Mouse (Mus musculus) small intestine, adult 10 weeks (tissue): Measurements from ENCODE around the gene Ppy. TPM values are rescaled to one million over a fixed set of nuclear protein-coding genes. Genes with fewer than 3 reads are reported as not detected.

Experiments
- polyA plus RNA-seq: library from polyadenylated mRNA; stranded (reverse); fragments of 350-450 nt; fragmentation: Illumina TruSeq; extraction: RNeasy Lipid Tissue Mini Kit (QIAGEN cat#74804); gene quantifications from one replicate; pipeline ENCODE4 v1.2.3, GENCODE M21; 2014; ENCODE audit warnings: low replicate concordance

The Ppy gene
- polyA plus RNA-seq, result not detected

DNA sequence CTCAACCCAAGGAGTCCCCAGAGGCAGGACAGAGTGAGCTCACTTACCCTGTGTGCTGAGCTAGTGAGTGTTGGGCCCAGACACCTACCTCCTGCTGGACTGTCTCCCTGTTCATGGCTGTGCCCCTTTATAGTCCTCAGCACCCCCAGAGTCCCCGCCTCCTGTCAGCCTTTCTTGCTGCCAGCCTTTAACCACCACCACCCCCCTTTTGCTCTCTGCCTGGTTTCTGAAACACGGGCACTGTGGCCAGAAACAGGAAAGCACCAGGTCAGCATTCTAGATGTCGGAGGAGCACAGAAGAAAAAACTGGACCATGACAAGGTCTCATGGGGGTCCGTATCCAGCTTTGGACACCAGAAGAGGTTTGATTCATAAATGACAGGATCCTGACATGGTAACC lies at the start of gene Ppy:
Ppy (minus strand) TSS at position 101 of the 400 bp plus-strand sequence.

DNA sequence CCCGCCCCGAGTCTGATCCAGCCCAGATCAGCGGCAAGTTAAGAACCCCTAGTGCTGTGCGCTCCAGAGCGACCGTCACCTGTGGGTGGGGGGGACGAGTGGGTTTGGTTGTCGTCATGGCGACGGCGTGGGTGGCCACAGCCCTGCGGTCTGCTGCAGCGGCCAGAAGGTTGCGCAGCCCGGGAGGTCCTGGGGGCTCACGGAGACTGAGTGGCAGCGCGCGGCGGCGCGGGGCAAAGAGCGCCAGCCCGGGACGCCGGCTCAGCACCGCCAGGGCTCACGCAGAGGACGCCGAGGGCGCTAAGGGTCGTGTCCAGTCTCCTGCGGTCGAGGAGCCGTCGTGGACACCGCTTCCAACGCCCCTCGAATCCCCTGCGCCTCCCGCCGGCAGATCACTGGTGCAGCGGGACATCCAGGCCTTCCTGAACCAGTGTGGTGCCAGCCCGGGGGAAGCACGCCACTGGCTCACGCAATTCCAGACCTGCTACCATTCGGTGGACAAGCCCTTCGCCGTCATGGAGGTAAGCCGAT lies 44.4 kb upstream of the Ppy start, which contains the start of gene Nags:
Nags (plus strand) TSS at position 43 of the 531 bp plus-strand sequence.

DNA sequence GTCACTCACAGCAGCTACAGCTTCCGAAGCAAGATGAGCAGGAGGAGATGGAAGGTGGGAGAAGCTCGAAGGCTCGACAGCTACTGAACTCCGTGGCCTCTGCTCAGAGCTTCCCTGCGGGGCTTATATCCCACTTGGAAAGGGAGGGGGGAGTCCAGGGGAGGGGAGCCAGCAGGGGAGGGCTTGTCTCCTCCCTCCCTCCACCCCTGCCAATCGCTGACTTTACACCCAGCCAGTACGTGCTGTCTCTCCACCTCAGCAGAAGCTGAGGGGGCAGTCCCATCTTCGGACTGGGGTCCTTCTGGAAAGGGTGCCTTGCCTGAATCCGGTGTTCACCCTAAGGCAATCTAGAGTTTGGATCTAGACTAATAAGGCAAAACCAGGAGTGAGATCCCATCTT lies 6.6 kb upstream of the Ppy start, which contains the start of gene Pyy:
Pyy (minus strand) TSS at position 101 of the 400 bp plus-strand sequence.

DNA sequence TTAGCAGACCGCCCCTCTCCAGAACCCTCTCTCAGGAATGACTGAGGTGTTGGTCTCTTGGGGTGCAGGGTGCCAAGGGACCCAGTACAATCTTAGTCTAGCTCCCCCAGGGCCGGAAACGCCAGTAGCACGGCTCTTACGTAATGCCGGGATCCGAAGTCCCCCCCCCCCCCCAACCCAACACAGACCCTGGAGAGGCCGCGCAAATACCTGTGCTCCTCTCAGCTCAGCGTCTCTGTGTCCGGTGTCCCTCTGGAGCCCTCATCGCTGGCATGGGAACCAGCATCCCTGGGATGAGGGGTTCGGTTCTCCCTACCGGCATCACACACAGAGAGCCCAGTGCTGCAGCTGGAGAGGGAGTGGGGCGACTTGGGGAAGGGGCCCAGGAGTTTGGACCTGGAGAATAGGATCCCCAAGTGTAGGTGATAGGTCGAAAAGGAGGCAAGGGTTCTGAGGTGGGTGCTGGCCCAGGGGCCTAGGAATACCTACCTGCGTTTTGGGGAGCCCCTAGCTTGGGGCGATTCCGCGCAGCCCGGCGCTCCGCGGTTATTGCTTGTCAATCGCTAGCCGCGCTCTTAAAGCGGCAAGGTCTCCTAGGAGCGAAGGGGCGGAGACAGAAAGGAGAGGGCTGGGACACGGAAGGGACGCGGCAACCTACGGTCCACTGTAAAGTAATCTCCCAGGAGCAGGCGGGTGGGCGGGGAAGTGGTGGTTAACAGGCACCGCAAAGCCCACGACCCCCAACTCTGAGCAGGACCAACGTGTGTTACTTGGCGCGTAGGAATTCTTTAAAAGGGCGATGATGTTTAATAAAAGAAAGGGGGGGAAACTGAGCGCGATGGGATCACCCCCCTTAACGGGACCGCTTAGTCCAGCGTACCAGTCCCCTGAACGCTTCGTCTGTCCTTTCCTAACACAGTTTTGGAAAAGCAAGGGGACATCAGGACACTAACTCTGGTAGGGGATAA lies 12.9 kb downstream of the Ppy start, which contains the start of gene Mpp2:
Mpp2 (minus strand) TSS at position 585 of the 968 bp plus-strand sequence.

Other genes starting within 250 kb of the Ppy start
- 1.3 TPM for gene Meox1, start 206.9 kb downstream of the Ppy start, polyA plus RNA-seq
- not detected for gene Sost, start 134.3 kb downstream of the Ppy start, polyA plus RNA-seq
- not detected for gene Cfap97d1, start 117.0 kb downstream of the Ppy start, polyA plus RNA-seq
- 5.8 TPM for gene Dusp3, start 114.3 kb downstream of the Ppy start, polyA plus RNA-seq
- gene Mpp3, start 72.9 kb downstream of the Ppy start, polyA plus RNA-seq, result 0.30 TPM
- 3.2 TPM for gene Cd300lg, start 59.8 kb downstream of the Ppy start, polyA plus RNA-seq
- gene Mpp2, start 12.8 kb downstream of the Ppy start, polyA plus RNA-seq, result not detected
- not detected for gene Pyy, start 6.5 kb upstream of the Ppy start, polyA plus RNA-seq
- gene Nags, start 44.2 kb upstream of the Ppy start, polyA plus RNA-seq, result 0.26 TPM
- 2.4 TPM for gene Tmem101, start 55.1 kb upstream of the Ppy start, polyA plus RNA-seq
- gene Lsm12, start 84.0 kb upstream of the Ppy start, polyA plus RNA-seq, result 50.0 TPM
- gene G6pc3, start 88.3 kb upstream of the Ppy start, polyA plus RNA-seq, result 1.1 TPM
- 1.2 TPM for gene Hdac5, start 128.8 kb upstream of the Ppy start, polyA plus RNA-seq
- gene BC030867, start 147.6 kb upstream of the Ppy start, polyA plus RNA-seq, result not detected
- gene Asb16, start 167.4 kb upstream of the Ppy start, polyA plus RNA-seq, result not detected
- gene Tmub2, start 183.6 kb upstream of the Ppy start, polyA plus RNA-seq, result 6.1 TPM
- gene Atxn7l3, start 195.3 kb upstream of the Ppy start, polyA plus RNA-seq, result 5.4 TPM
- 22.9 TPM for gene Ubtf, start 218.4 kb upstream of the Ppy start, polyA plus RNA-seq